Mouse (Mus musculus) heart, embryonic 16.5 days (tissue): ENCODE results near the gene Gm10762. TPM values are rescaled to one million over a fixed set of nuclear protein-coding genes. Genes with fewer than 3 reads are reported as not detected.
A peak's percentile ranks its signal among the peaks of the same experiment; 100 is the strongest.

Source experiments
- ATAC-seq: fragments of 200-750 bp; cut with Nextera tagmentation; replicated peaks from 2 replicates; pipeline ENCODE4 v1.8.0; 2017; ENCODE audit warnings: moderate number of reproducible peaks; ENCODE audit not compliant: insufficient read depth, low FRiP score; ENCODE audit errors: extremely low read depth
- H3K27ac ChIP-seq: fragments of 300-500 bp; sonication (generic); 2 replicates; pipeline ENCODE4 v1.5.1; 2014; ENCODE audit warnings: mild to moderate bottlenecking, low read length, control low read depth, moderate library complexity
- H3K27me3 ChIP-seq: fragments of 300-500 bp; sonication (generic); 2 replicates; pipeline ENCODE4 v1.6.1; 2014; ENCODE audit warnings: low read length, mixed read lengths; ENCODE audit not compliant: control insufficient read depth, insufficient read depth
- H3K36me3 ChIP-seq: fragments of 300-500 bp; sonication (generic); 2 replicates; pipeline ENCODE4 v1.6.1; 2014; ENCODE audit not compliant: control insufficient read depth, insufficient read depth
- H3K4me1 ChIP-seq: fragments of 300-500 bp; sonication (generic); 2 replicates; pipeline ENCODE4 v1.6.1; 2014; ENCODE audit warnings: low read length, mixed read lengths; ENCODE audit not compliant: control insufficient read depth, insufficient read depth
- H3K4me2 ChIP-seq: fragments of 300-500 bp; sonication (generic); 2 replicates; pipeline ENCODE4 v1.6.1; 2014; ENCODE audit warnings: low read depth, mild to moderate bottlenecking, control low read depth, low read length
- H3K4me3 ChIP-seq: fragments of 300-500 bp; sonication (generic); 2 replicates; pipeline ENCODE4 v1.5.1; 2014; ENCODE audit warnings: mild to moderate bottlenecking, control low read depth, low read length
- H3K9ac ChIP-seq: fragments of 300-500 bp; sonication (generic); 2 replicates; pipeline ENCODE4 v1.6.1; 2014; ENCODE audit warnings: low read length, control low read depth
- H3K9me3 ChIP-seq: fragments of 300-500 bp; sonication (generic); replicated peaks from 2 replicates; pipeline ENCODE4 v1.6.1; 2016; ENCODE audit warnings: low read length; ENCODE audit not compliant: control insufficient read depth
- WGBS: fragments of 180-500 bp; shearing (Covaris S2); extraction: QIAGEN DNeasy Blood & Tissue Kit; methylation state at CpG from one replicate; pipeline ENCODE4 v1.1.7; 2014; 5-methylcytosine and 5-hydroxymethylcytosine counted together
- polyA plus RNA-seq: library from polyadenylated mRNA; unstranded; fragments of >200 nt; fragmentation: Nextera tagmentation; extraction: Ambion mirVana; gene quantifications from 2 replicates; pipeline ENCODE4 v1.2.1, GENCODE M21; 2015

Gene Gm10762
- polyA plus RNA-seq, 1 experiment from 2014 or later, result 8.6 TPM

DNA sequence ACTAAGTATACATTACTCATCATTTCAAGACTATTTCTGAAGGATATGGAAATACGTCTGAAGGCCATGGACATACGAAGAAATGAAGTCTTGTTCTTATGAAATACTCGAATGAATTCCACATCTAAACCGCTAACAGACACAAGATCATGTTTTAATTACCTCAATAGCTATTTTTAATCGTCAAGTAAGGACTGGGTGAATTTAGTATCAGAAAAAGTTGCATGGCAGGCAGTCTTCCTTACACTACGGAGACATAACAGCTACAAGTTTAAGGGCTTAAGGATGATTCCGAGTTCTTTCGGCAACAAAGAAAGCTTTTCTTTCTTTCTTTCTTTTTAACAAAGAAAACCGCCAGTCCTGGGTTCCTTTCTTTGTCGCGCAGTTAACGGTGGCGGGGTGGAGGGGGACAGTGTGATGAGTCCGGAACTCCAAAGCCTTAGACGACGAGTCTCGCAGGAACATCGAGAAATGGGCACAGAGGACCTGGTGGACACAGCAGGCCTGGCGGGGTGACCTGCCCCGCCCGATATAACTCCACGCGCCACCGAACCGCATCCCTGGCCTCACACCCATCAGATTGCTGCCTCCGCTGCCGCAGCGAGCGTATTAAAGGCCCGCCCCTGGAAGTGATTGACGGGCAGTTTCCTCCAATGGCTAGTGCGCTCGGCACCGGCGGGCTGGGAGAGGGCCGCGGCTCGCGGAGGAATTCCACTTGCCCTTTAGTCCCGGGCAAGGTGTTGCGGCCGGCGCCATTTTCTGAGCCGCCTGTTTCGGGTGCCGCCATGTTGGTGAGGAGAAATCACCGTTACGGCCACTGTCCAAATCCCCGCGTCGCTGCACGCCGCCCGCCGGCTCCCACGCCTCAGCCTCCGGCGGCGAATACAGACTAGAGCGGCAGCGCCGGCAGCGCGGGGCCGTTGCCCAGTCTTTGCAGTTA is 614 bp downstream of the Gm10762 start, which contains the start of gene Zc3h6:
Zc3h6 (plus strand) TSS at position 762 of the 940 bp plus-strand sequence.
- ATAC-seq, result peak; percentile 97
- H3K4me3 ChIP-seq, result peak within 1 kb of the TSS; percentile 89
- no peaks in the 10 kb centered on the region for H3K27me3 ChIP-seq
- H3K9me3 ChIP-seq, result no peaks in the 10 kb centered on the region
- H3K4me2 ChIP-seq, result peak within 1 kb of the TSS; percentile 72
- no peaks in the 10 kb centered on the region for H3K4me1 ChIP-seq
- H3K36me3 ChIP-seq, result no peaks in the 10 kb centered on the region
- H3K27ac ChIP-seq, result peak within 1 kb of the TSS; percentile 100
- peak within 1 kb of the TSS; percentile 100 for H3K9ac ChIP-seq
- WGBS, result under 1% methylated on average over 65 of the region's 65 CpGs

DNA sequence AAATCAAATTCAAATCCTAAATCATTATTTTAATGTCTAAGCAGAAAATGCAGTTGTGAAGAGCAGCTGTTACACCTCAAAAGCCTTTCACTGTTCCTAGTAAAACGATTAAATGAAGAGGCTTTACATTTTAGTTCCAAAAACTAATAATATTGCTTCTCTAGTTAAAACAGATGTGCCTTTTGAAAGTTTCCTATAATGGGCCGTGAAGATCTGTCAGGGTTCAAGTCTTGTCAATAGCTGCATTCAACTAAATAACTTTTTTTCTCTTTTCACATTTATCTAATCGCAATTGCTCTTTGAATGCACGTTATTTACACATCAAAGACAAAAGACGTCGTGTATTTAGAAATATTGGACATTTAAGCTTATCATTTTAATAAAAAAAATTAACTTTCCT is 1.3 kb downstream of the Gm10762 start:
- peak overlapping the region; percentile 100; the same call in 1 of the 2 replicates for H3K9ac ChIP-seq
- peak overlapping the region; percentile 72; the same call in 1 of the 2 replicates for H3K4me2 ChIP-seq
- no peak overlapping the region for H3K27ac ChIP-seq
- H3K27me3 ChIP-seq, result no peaks in the 10 kb centered on the region
- WGBS, result 18% methylated on average over 6 of the region's 6 CpGs
- no peak for ATAC-seq
- no peaks in the 10 kb centered on the region for H3K9me3 ChIP-seq
- H3K36me3 ChIP-seq, result no peaks in the 10 kb centered on the region
- no peak overlapping the region for H3K4me3 ChIP-seq
- H3K4me1 ChIP-seq, result no peaks in the 10 kb centered on the region

DNA sequence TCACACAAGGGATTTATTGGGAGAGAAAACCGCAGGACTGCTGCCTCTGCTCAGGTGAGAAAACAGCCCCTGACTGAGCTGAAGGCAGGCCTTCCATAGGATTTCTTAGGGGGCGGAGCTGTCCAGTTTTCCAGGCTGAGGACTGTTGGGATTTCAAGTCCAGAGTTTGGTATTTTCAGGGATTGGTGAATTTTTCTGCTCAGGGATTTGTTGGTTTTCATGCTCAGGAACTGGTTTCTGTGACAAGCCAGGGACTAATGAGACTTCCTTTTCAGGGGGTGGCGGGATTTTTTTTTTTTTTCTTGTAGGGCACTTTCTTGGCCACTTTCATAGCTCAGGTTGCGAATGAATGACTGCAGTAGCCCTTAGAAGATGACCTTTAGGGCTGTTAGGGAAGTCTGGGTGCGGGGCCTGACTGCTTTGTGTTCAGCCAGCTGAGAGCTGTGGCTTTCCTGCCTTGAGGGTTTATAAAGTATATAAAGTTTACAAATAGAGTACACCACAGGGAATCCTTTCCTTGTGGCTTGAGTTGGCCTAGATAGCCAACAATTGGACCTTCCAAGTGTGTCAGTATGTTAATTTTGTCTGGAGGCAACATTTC is 1.9 kb downstream of the Gm10762 start:
- no peaks in the 10 kb centered on the region for H3K36me3 ChIP-seq
- no peak overlapping the region for H3K4me3 ChIP-seq
- H3K9me3 ChIP-seq, result no peaks in the 10 kb centered on the region
- 72% methylated on average over 5 of the region's 5 CpGs for WGBS
- no peak overlapping the region for H3K4me2 ChIP-seq
- ATAC-seq, result no peak
- no peak overlapping the region for H3K27ac ChIP-seq
- no peaks in the 10 kb centered on the region for H3K27me3 ChIP-seq
- H3K4me1 ChIP-seq, result no peaks in the 10 kb centered on the region
- peak overlapping the region; percentile 100; the same call in 1 of the 2 replicates for H3K9ac ChIP-seq

DNA sequence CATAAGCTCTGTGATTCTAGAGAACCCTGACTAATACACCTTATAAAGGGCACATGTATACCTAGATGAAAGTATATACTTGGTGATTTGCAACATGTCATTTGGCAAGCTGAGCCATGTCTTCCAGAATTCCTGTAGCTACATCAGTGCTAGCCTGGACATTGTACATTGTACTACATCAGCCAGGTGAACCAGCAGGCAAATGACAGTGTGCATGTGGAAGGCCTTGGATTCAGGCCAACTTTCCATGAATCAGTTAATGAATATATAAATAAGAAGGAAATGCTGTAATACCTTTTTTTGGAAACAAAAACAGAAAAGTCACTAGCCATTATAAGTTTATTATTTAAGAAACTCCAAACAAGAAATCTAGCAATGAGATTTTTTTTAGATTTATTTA is 13.3 kb downstream of the Gm10762 start:
- Histone ChIP-seq H3K4me2 (no peak overlapping the region), H3K4me1 (no peaks in the 10 kb centered on the region), H3K4me3 (no peak overlapping the region), H3K27ac (no peak overlapping the region), H3K36me3 (no peaks in the 10 kb centered on the region), H3K9me3 (no peaks in the 10 kb centered on the region), H3K27me3 (no peaks in the 10 kb centered on the region), H3K9ac (no peak overlapping the region)
- no peak for ATAC-seq

DNA sequence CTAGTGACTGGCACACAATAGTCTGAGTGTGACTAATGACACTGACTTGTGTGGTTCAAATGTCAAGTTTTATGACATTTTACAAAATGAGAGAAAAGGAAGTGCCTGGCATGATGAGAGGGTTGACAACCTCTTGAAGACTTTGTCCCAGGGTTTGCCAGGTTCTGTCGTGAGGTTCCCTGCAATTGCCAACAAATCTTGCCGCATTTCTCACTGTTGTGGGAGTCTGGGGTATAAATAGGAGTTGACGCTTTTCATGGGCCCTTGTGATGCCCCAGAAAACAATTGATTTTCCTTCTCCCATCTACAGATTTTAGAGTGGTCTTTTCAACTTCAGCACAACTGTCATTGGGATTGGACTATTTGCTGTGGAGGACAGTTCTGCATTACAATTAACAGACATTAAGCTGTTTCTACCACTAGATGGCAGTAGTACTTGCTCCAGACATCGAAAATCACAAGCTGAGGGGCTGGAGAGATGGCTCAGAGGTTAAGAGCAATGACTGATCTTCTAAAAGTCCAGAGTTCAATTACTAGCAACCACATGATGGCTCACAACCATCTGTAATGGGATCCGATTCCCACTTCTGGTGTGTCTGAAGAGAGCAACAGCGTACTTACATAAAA is 19.4 kb downstream of the Gm10762 start:
- Histone ChIP-seq H3K36me3 (no peaks in the 10 kb centered on the region), H3K4me2 (no peak overlapping the region), H3K9me3 (no peaks in the 10 kb centered on the region), H3K4me3 (no peak overlapping the region), H3K27me3 (no peaks in the 10 kb centered on the region), H3K27ac (no peak overlapping the region), H3K9ac (no peak overlapping the region), H3K4me1 (peaks cover 2% of the 10 kb centered on the region)
- whole genome bisulfite sequencing, result 35% methylated on average over 6 of the region's 6 CpGs
- ATAC-seq, result no peak

DNA sequence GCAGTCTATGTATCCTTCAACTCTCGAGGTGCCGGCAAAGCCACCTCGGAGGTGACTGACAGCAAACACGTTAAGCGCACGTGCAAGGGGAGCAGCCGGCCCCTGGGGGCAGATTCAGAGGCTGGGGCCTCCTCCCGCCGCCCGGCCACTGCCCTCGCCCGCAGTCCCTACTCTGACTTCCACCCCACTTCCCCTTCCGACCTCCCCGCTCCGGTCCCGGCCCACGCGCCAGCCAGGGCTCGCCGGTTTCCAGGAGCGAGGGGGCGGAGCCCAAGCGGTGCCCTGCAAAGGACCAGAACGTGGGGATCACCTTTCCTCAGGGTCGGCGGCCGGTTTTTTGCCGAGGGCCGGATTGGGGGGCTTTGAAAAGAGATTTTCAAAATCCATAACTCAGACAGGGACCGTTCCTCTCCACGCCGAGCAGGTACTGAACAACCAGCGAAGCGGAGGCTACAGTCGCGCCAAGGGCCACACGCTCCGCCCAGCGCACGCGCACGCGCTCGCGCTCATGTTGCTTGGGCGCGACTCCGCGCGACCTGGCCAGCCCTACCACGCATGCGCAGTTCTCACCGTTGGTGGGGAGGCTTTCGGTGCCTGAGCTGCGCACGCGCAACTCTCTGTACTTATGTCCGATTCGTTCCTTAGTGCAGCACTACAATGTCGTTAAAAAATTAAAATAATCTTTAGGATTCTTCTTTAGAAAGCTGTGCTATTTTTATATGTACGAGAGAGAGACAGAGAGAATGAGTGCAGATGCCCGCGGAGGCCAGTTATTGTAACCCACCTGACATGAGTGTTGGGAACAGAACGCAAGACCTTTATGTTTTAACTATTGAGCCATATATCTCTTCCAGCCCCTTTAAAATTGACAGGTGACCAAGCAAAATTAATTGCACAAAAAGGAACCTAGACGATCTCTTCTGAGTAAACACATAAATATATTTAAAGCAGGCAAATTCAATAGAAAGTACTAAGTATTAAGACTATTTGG is 23.7 kb downstream of the Gm10762 start, which contains the start of gene Zc3h8:
Zc3h8 (minus strand) TSS at position 540 of the 991 bp plus-strand sequence.
- peaks cover 5% of the 10 kb centered on the region for H3K4me1 ChIP-seq
- peak; percentile 94 for ATAC-seq
- H3K36me3 ChIP-seq, result no peaks in the 10 kb centered on the region; the same call in 1 of the 2 replicates
- no peaks in the 10 kb centered on the region for H3K27me3 ChIP-seq
- H3K4me3 ChIP-seq, result peak within 1 kb of the TSS; percentile 82
- no peaks in the 10 kb centered on the region for H3K9me3 ChIP-seq
- H3K27ac ChIP-seq, result peak within 1 kb of the TSS; percentile 88
- H3K9ac ChIP-seq, result peak within 1 kb of the TSS; percentile 79
- peak within 1 kb of the TSS; percentile 79 for H3K4me2 ChIP-seq
- WGBS, result 2% methylated on average over 65 of the region's 65 CpGs

DNA sequence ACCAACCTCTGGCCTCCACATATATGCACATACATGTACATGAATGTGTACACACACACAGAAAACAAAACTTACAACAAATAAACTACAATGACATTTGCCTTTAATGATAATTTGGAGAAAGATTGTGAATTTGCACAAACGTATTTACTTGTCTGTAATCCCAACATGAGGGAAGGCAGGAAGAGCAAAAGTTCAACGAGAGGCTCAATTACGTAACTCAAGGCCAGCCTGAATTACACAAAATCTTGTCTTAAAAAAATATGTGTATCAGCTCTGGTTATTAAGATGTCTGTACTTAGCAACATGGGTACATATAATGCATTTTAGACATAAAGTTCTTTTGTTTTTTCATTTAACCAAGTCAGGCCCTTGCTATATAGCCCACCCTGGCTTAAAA is 31.3 kb downstream of the Gm10762 start:
- H3K9ac ChIP-seq, result no peak overlapping the region
- no peaks in the 10 kb centered on the region for H3K27me3 ChIP-seq
- WGBS, result 77% methylated on average over 3 of the region's 3 CpGs
- H3K27ac ChIP-seq, result no peak overlapping the region
- no peak for ATAC-seq
- no peaks in the 10 kb centered on the region for H3K4me1 ChIP-seq
- H3K9me3 ChIP-seq, result no peaks in the 10 kb centered on the region
- peaks cover 4% of the 10 kb centered on the region for H3K36me3 ChIP-seq
- H3K4me2 ChIP-seq, result no peak overlapping the region
- H3K4me3 ChIP-seq, result no peak overlapping the region

DNA sequence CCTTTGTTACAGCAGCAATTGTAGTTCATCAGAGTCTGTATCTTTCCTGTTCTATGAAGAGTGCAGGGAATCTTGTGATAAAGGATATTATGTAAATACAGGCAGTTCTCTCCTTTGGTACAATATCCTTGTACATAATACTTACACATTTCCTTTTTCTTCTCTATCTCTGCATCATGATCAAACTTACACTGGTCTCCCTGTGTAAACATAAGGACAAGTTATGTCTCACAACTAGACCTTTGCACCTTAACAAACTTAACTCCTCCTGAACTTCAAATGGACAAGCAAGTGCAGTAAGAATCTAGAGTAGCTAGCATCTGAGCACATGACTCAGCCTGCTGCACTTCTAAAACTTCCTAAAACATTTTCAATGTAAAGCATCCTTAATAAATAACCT is 36.8 kb downstream of the Gm10762 start:
- ATAC-seq, result no peak
- Histone ChIP-seq H3K9ac (no peak overlapping the region), H3K4me3 (no peak overlapping the region), H3K27me3 (no peaks in the 10 kb centered on the region), H3K4me1 (no peaks in the 10 kb centered on the region), H3K36me3 (peaks cover 12% of the 10 kb centered on the region; the same call in 1 of the 2 replicates), H3K27ac (no peak overlapping the region), H3K4me2 (no peak overlapping the region), H3K9me3 (no peaks in the 10 kb centered on the region)
